Mouse (Mus musculus): ENCODE results near the gene Gm5767. TPM values are rescaled to one million over a fixed set of nuclear protein-coding genes. Genes with fewer than 3 reads are reported as not detected.

Gm5767 gene
- total and polyA plus RNA-seq, 3 experiments, result not detected

- Histone ChIP-seq H3K36me3 (ENCODE audit: control insufficient read depth in 1 of 2, insufficient read depth in 2 of 2, low read length in 2 of 2) (peaks cover 0 to 17% of the 10 kb centered on the region in 2 experiments; a peak in 2 of 4 replicates), H3K79me2 (ENCODE audit: control insufficient read depth, insufficient read depth, low read length, poor library complexity) (no peaks in the 10 kb centered on the region; the same call in 1 of the 2 replicates), H3K4me1 (ENCODE audit: control insufficient read depth in 1 of 2, insufficient read depth in 2 of 2, low read length in 2 of 2) (peaks cover 5 to 32% of the 10 kb centered on the region in 2 experiments), H3K27me3 (ENCODE audit: control insufficient read depth in 1 of 2, insufficient read depth in 2 of 2, low read length in 2 of 2) (no peaks in the 10 kb centered on the region), H3K4me3 (ENCODE audit: control insufficient read depth in 1 of 2, insufficient read depth in 1 of 2, low read depth in 2 of 2, low read length in 2 of 2) (peak overlapping the region; percentile 62 to 68), H3K9ac (ENCODE audit: control insufficient read depth, low read depth, low read length, poor library complexity, severe bottlenecking) (peak overlapping the region; percentile 71), H3K9me3 (replicated peaks; ENCODE audit: insufficient read depth, low read length) (no peaks in the 10 kb centered on the region), H3K27ac (ENCODE audit: control insufficient read depth, low read depth, low read length) (peak overlapping the region; percentile 53)
- no peak for TF ChIP-seq SMC3 (IDR thresholded peaks at IDR 0.05; ENCODE audit: low read depth, low read length)
- no peak for TF ChIP-seq HCFC1 (IDR thresholded peaks at IDR 0.05; ENCODE audit: low read depth, low read length)
- no peak for TF ChIP-seq POLR2A (IDR thresholded peaks at IDR 0.05; ENCODE audit: control insufficient read depth in 1 of 2, insufficient read depth in 1 of 2, low read depth in 1 of 2, low read length in 2 of 2, poor library complexity in 1 of 2)
- TF ChIP-seq RCOR1 (IDR thresholded peaks at IDR 0.05; ENCODE audit: low read depth, low read length), result no peak
- TF ChIP-seq ETS1 (IDR thresholded peaks at IDR 0.05; ENCODE audit: low read depth, low read length), result no peak
- no peak for TF ChIP-seq POLR2AphosphoS2 (IDR thresholded peaks at IDR 0.05; ENCODE audit: low read length)
- no peak for TF ChIP-seq MEF2A (IDR thresholded peaks at IDR 0.05; ENCODE audit: extremely low read depth, insufficient replicate concordance, low read depth, low read length, poor library complexity, severe bottlenecking)
- TF ChIP-seq USF2 (IDR thresholded peaks at IDR 0.05; ENCODE audit: borderline replicate concordance in 1 of 2, insufficient read depth in 1 of 2, low read depth in 1 of 2, low read length in 2 of 2), result no peak
- no peak for TF ChIP-seq MAZ (IDR thresholded peaks at IDR 0.05; ENCODE audit: low read depth, low read length)
- TF ChIP-seq MYB (IDR thresholded peaks at IDR 0.05; ENCODE audit: low read depth, low read length), result no peak
- TF ChIP-seq KAT2A (conservative IDR thresholded peaks at IDR 0.05; ENCODE audit: low read depth, low read length), result no peak
- TF ChIP-seq ELF1 (IDR thresholded peaks at IDR 0.05; ENCODE audit: low read depth, low read length), result no peak
- TF ChIP-seq USF1 (IDR thresholded peaks at IDR 0.05; ENCODE audit: low read depth, low read length), result no peak
- TF ChIP-seq BHLHE40 (IDR thresholded peaks at IDR 0.05; ENCODE audit: borderline replicate concordance, low read depth, low read length), result no peak
- DNase-seq (ENCODE audit: low read depth, low spot score), result peak; percentile 48
Measured at GRCm38 (mm10) chr16:8672811-8673210, 7.8 kb upstream of the Gm5767 start.

- H3K27ac ChIP-seq (ENCODE audit: control insufficient read depth, low read depth, low read length), result peak overlapping the region; percentile 19
- H3K9me3 ChIP-seq (replicated peaks; ENCODE audit: insufficient read depth, low read length), result no peaks in the 10 kb centered on the region
- H3K4me3 ChIP-seq (ENCODE audit: control insufficient read depth in 1 of 2, insufficient read depth in 1 of 2, low read depth in 2 of 2, low read length in 2 of 2), result peak overlapping the region; percentile 53 to 68
- no peaks in the 10 kb centered on the region; the same call in 1 of the 2 replicates for H3K79me2 ChIP-seq (ENCODE audit: control insufficient read depth, insufficient read depth, low read length, poor library complexity)
- no peaks in the 10 kb centered on the region for H3K27me3 ChIP-seq (ENCODE audit: control insufficient read depth in 1 of 2, insufficient read depth in 2 of 2, low read length in 2 of 2)
- H3K9ac ChIP-seq (ENCODE audit: control insufficient read depth, low read depth, low read length, poor library complexity, severe bottlenecking), result peak overlapping the region; percentile 56
- H3K36me3 ChIP-seq (ENCODE audit: control insufficient read depth in 1 of 2, insufficient read depth in 2 of 2, low read length in 2 of 2), result peaks cover 0 to 19% of the 10 kb centered on the region in 2 experiments; a peak in 2 of 4 replicates
- DNase-seq (ENCODE audit: low read depth, low spot score), result peak; percentile 58
- peaks cover 8 to 36% of the 10 kb centered on the region in 2 experiments for H3K4me1 ChIP-seq (ENCODE audit: control insufficient read depth in 1 of 2, insufficient read depth in 2 of 2, low read length in 2 of 2)
- TF ChIP-seq CTCF (IDR thresholded peaks at IDR 0.05 in 2 of 3, conservative IDR thresholded peaks at IDR 0.05 in 1 of 3; ENCODE audit: control insufficient read depth in 1 of 3, insufficient read depth in 1 of 3, low read depth in 2 of 3, low read length in 3 of 3, poor library complexity in 1 of 3, severe bottlenecking in 1 of 3) (no peak), NRF1 (IDR thresholded peaks at IDR 0.05; ENCODE audit: insufficient read depth, low read depth, low read length, poor library complexity, severe bottlenecking) (no peak), MYB (IDR thresholded peaks at IDR 0.05; ENCODE audit: low read depth, low read length) (no peak), UBTF (IDR thresholded peaks at IDR 0.05; ENCODE audit: borderline replicate concordance, insufficient read depth, low read depth, low read length) (no peak), TCF12 (IDR thresholded peaks at IDR 0.05; ENCODE audit: low read depth, low read length) (no peak), ELF1 (IDR thresholded peaks at IDR 0.05; ENCODE audit: low read depth, low read length) (no peak), MAFK (IDR thresholded peaks at IDR 0.05; ENCODE audit: borderline replicate concordance, low read depth, low read length) (no peak), NELFE (IDR thresholded peaks at IDR 0.05; ENCODE audit: low read depth, low read length) (no peak), ETS1 (IDR thresholded peaks at IDR 0.05; ENCODE audit: low read depth, low read length) (no peak), ZKSCAN1 (IDR thresholded peaks at IDR 0.05; ENCODE audit: low read depth, low read length) (no peak), MEF2A (IDR thresholded peaks at IDR 0.05; ENCODE audit: extremely low read depth, insufficient replicate concordance, low read depth, low read length, poor library complexity, severe bottlenecking) (no peak), KAT2A (conservative IDR thresholded peaks at IDR 0.05; ENCODE audit: low read depth, low read length) (no peak), SIN3A (IDR thresholded peaks at IDR 0.05; ENCODE audit: low read length) (no peak; the same call in 1 of the 2 replicates), CHD1 (IDR thresholded peaks at IDR 0.05; ENCODE audit: low read depth, low read length) (0 out of 2 replicates have a peak, but pooled peaks have one; percentile 28), ZNF384 (IDR thresholded peaks at IDR 0.05; ENCODE audit: low read depth, low read length) (peak; percentile 87), GABPA (IDR thresholded peaks at IDR 0.05; ENCODE audit: low read depth, low read length) (no peak), POLR2A (IDR thresholded peaks at IDR 0.05; ENCODE audit: control insufficient read depth in 1 of 2, insufficient read depth in 1 of 2, low read depth in 1 of 2, low read length in 2 of 2, poor library complexity in 1 of 2) (no peak), POLR2AphosphoS5 (IDR thresholded peaks at IDR 0.05; ENCODE audit: borderline replicate concordance, low read depth, low read length) (no peak), RAD21 (IDR thresholded peaks at IDR 0.05; ENCODE audit: low read depth, low read length) (no peak), GATA1 (IDR thresholded peaks at IDR 0.05; ENCODE audit: low read depth, low read length) (no peak), TAL1 (IDR thresholded peaks at IDR 0.05; ENCODE audit: low read length) (no peak)
Measured at GRCm38 (mm10) chr16:8673343-8673742, 7.2 kb upstream of the Gm5767 start.
